Mouse (Mus musculus): Measurements from ENCODE around the gene Tcf12. TPM values are rescaled to one million over a fixed set of nuclear protein-coding genes. Genes with fewer than 3 reads are reported as not detected.
A peak's percentile ranks its signal among the peaks of the same experiment; 100 is the strongest.

Tcf12 gene
- total RNA-seq, 2 experiments from 2014 or later = 42.9 to 48.7 TPM

- no peak for DNase-seq
- intact Hi-C loops (cut with DNase I; ENCODE audit: low total_unique reads) = no loop called here
Observed at GRCm38 (mm10) chr9:71934833-71935232, 176.8 kb downstream of the Tcf12 start.

GRCm38 (mm10) chr9:71931965-71932364 lies 179.7 kb downstream of the Tcf12 start:
- DNase-seq = no peak
- intact Hi-C loops (cut with DNase I; ENCODE audit: low total_unique reads) = no loop called here

- intact Hi-C loops (cut with DNase I; ENCODE audit: low total_unique reads) = no loop called here
- no peak for DNase-seq
Observed at GRCm38 (mm10) chr9:71931358-71931715, 180.3 kb downstream of the Tcf12 start.

GRCm38 (mm10) chr9:71930431-71931357 lies 181.0 kb downstream of the Tcf12 start:
- intact Hi-C loops (cut with DNase I; ENCODE audit: low total_unique reads) = no loop called here
- no peak for DNase-seq

- DNase-seq = no peak
- intact Hi-C loops (cut with DNase I; ENCODE audit: low total_unique reads) = no loop called here
Observed at GRCm38 (mm10) chr9:71916662-71916953, 195.1 kb downstream of the Tcf12 start.

GRCm38 (mm10) chr9:71915871-71916661 lies 195.6 kb downstream of the Tcf12 start:
- no peak for DNase-seq

GRCm38 (mm10) chr9:71906522-71906921 lies 205.1 kb downstream of the Tcf12 start:
- DNase-seq = no peak
- intact Hi-C loops (cut with DNase I; ENCODE audit: low total_unique reads) = no loop called here

More at GRCm38 (mm10) chr9:71915871-71916661, 195.6 kb downstream of the Tcf12 start:
- intact Hi-C loops (cut with DNase I; ENCODE audit: low total_unique reads) = no loop called here

GRCm38 (mm10) chr9:71898852-71899251 lies 212.8 kb downstream of the Tcf12 start:
- intact Hi-C loops (cut with DNase I; ENCODE audit: low total_unique reads) = no loop called here
- DNase-seq = no peak

- intact Hi-C loops (cut with DNase I; ENCODE audit: low total_unique reads) = no loop called here
Observed at GRCm38 (mm10) chr9:71897399-71897798, 214.3 kb downstream of the Tcf12 start.

GRCm38 (mm10) chr9:71895931-71896724 lies 215.5 kb downstream of the Tcf12 start:
- no peak for DNase-seq
- intact Hi-C loops (cut with DNase I; ENCODE audit: low total_unique reads) = no loop called here

More at GRCm38 (mm10) chr9:71897399-71897798, 214.3 kb downstream of the Tcf12 start:
- peak; percentile 26 for DNase-seq

GRCm38 (mm10) chr9:71895291-71895690 lies 216.4 kb downstream of the Tcf12 start:
- intact Hi-C loops (cut with DNase I; ENCODE audit: low total_unique reads) = no loop called here
- DNase-seq = no peak

- DNase-seq = no peak
- intact Hi-C loops (cut with DNase I; ENCODE audit: low total_unique reads) = no loop called here
Observed at GRCm38 (mm10) chr9:71894943-71895286, 216.8 kb downstream of the Tcf12 start.

- DNase-seq = no peak
- intact Hi-C loops (cut with DNase I; ENCODE audit: low total_unique reads) = no loop called here
Observed at GRCm38 (mm10) chr9:71894246-71894942, 217.3 kb downstream of the Tcf12 start.

- peak; percentile 14 for DNase-seq
- intact Hi-C loops (cut with DNase I; ENCODE audit: low total_unique reads) = no loop called here
Observed at GRCm38 (mm10) chr9:71888450-71888849, 223.2 kb downstream of the Tcf12 start.

- no peak for DNase-seq
- intact Hi-C loops (cut with DNase I; ENCODE audit: low total_unique reads) = no loop called here
Observed at GRCm38 (mm10) chr9:71880629-71881028, 231.0 kb downstream of the Tcf12 start.

- intact Hi-C loops (cut with DNase I; ENCODE audit: low total_unique reads) = no loop called here
- no peak for DNase-seq
Observed at GRCm38 (mm10) chr9:71879972-71880371, 231.7 kb downstream of the Tcf12 start.

GRCm38 (mm10) chr9:71879415-71879814 lies 232.3 kb downstream of the Tcf12 start:
- intact Hi-C loops (cut with DNase I; ENCODE audit: low total_unique reads) = no loop called here
- DNase-seq = no peak

- no peak for DNase-seq
- intact Hi-C loops (cut with DNase I; ENCODE audit: low total_unique reads) = no loop called here
Observed at GRCm38 (mm10) chr9:71877867-71878266, 233.8 kb downstream of the Tcf12 start.

GRCm38 (mm10) chr9:71874761-71875160 lies 236.9 kb downstream of the Tcf12 start:
- intact Hi-C loops (cut with DNase I; ENCODE audit: low total_unique reads) = no loop called here
- DNase-seq = no peak

All from gastrocnemius, postnatal 14 days (tissue).